Mouse (Mus musculus): Measurements from ENCODE around the gene Maml3.

Gene Maml3

DNA sequence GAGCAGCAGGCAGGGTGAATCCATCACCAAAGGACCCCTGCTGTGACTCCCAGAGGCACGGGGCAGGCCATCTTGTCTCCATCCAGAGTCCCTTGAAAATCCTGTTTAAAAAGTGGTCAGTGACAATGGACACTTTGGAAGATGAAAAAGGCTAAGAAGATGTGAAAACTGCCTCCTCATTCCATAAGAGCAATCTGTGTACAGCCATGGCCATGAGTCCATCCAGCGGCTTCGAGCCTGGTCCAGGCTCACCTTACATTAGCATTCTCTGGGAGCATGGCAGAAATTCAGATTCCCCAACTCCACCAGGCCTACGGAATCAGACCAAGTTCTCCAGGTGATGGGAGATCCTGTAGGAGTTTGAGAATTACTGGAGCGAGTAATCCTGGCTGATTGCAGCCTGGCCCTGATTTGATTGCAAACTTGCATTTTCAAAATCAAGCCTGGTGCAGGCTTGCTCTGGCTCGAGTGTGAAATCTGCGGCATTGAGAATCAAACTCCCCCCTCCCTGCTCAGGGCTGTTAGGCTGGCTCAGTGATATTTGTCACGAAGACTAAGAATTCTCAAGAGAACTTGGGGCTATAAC is 402.1 kb downstream of the Maml3 start:
- no peak for DNase-seq (ENCODE audit: low spot score)

DNA sequence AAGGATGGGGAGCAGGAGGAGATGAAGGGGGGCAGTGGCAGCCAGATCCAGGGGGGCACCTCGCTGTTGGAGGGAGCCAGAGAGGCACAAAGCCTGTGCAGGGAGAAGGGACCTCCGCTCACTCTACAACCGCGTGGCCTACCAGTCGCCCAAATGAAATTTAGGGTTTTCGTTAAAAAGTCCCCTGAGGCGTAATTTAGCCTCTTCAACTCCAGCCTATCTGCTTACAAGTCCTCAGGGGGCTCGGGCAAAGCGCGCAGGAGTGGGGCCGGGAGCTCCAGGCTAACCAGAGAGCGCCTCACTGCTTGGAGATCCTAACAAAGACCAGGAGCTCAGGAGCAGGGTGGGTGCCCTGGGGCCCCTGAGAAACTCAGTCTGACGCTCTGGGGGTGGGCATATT is 402.9 kb downstream of the Maml3 start:
- DNase-seq (ENCODE audit: low spot score) = no peak

GRCm38 (mm10) chr3:51701281-51701751 is 403.6 kb downstream of the Maml3 start:
- DNase-seq (ENCODE audit: low spot score) = peak; percentile 61

DNA sequence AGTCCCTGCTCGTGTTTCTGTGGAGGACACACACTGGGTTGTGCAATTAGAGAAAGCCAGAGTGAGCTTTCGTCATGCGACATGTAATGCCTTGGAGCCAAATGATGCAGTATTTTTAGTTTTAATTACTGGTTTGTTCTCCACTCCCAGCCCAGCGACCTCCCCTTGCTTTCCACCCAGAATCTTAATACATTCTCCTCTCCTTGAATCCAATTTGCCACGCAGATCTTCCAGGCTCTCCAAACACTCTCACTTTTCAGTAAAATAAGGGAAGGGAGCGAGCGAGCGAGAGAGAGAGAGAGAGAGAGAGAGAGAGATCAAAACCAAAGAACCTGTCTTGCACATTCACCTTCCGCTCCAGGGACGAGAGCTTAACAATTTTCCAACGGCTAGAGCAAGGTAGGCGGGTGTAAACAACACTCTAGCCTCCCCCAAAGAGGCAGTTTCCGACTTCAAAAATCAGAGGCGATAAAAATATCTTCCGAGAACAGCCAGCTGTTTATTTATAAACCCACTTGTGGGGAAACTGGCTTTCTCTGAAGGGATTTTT is 404.1 kb downstream of the Maml3 start:
- no peak for DNase-seq (ENCODE audit: low spot score)

GRCm38 (mm10) chr3:51700123-51700522 is 404.8 kb downstream of the Maml3 start:
- DNase-seq (ENCODE audit: low spot score) = no peak

DNA sequence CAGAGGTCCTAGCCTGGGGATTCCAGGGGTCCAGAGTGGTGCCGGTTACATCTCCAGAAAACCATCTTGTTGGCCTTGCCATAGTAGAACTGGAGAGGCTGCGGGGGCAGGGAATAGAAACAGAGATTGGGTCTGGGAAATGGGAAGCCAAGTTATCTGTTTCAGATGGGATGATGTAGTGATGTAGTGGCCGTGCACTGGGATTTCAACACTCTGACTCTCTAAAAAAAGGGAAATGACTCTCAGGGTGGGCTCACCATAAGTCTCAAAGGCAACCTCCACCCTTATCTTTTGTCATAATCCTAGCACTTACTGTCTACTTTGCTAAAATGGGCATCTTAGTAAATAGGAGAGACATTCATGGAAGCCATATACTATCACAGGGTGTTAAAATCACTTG is 406.9 kb downstream of the Maml3 start:
- DNase-seq (ENCODE audit: low spot score) = no peak

- DNase-seq (ENCODE audit: low spot score) = no peak
Observed at GRCm38 (mm10) chr3:51695713-51696112, 409.2 kb downstream of the Maml3 start.

- no peak for DNase-seq (ENCODE audit: low spot score)
Observed at GRCm38 (mm10) chr3:51694576-51694975, 410.3 kb downstream of the Maml3 start.

DNA sequence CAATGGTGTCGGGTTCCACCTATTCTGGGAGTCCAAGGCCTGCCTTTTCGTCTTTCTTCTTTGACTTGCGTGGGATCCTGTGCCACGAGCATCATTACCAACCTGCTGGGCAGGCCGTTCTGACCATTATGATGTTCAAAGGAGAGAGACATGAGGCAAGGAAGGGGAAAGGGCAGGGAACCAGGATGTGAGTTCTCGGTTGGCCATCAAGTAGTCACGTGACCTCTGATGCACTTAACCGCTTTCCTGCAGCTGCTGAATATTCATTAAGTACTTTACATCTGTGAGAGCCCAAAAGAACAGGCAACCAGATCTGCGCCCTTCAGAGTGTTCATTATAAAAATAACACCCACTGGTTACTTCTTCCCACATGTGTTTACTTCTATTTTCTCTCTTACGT is 411.7 kb downstream of the Maml3 start:
- no peak for DNase-seq (ENCODE audit: low spot score)

- DNase-seq (ENCODE audit: low spot score) = no peak
Observed at GRCm38 (mm10) chr3:51688725-51689124, 416.2 kb downstream of the Maml3 start.

- no peak for DNase-seq (ENCODE audit: low spot score)
Observed at GRCm38 (mm10) chr3:51686791-51687190, 418.1 kb downstream of the Maml3 start.

GRCm38 (mm10) chr3:51686316-51686715 is 418.6 kb downstream of the Maml3 start:
- no peak for DNase-seq (ENCODE audit: low spot score)

DNA sequence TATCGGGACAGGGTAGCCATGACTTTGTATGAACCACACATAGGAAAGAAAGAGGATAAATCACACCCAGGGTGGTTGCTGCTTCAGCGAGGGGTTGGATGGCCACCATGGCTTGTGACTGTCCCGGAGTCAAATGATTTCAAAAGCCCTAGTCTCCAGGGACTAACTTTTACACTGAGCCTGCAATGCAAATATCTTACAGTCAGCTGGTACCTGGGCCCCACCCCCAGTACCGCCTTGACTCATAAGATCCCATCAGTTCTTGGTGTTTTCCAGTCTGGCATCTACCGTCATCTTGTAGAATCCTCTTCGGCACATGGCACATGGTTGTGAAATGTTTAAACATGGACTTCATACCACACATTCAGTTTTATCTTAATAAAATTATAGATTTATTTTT is 419.3 kb downstream of the Maml3 start:
- no peak for DNase-seq (ENCODE audit: low spot score)

DNA sequence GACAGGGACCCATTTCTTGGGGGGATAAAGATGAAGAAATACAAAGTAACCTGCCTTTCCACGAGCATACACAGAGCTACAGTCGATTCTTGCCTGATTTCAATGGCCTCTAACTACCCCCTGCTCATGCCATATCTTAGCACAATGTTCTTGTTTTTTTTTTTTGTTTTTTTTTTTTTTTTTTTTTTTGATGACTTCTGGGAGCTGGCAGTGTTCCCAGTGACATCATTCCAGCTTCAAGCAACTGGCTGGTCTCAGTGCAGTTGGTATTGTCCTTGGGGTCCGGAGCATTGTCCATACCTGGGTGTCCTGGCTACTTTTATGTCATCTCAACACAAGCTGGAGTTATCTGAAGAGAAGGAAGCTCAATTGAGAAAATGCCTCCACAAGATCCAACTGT is 429.9 kb downstream of the Maml3 start:
- DNase-seq (ENCODE audit: low spot score) = no peak

DNA sequence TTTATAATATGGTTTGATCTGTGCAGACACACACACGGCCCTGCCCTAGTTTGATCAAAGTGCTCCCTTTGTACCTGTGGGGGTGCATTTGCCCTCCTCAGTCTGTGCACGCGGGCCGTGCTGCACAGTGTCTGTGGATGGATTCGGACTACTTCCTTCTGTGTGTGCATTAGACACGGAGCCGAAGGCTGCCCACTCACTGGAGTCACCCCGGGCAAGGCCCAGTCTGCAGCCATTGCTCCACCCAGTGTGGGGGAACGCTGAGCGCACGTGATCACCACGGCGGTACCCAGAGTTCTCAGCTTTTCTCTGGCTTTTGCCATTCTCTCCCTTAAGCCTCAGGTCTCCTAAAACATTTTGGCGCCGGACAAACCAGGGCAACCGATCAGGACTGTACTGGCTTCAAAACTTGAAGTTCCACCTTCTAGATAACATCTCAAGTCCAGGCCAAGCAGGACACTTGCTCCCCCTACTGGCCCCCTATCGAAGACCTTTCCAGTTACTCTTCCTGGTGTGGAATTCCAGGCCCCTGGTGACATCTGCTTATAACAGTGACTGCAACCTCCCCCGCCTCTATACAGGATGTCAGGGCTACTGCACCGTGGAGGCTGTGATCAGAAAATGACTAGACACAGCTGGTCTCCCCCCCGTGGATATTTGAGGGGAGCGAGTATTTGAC is 431.3 kb downstream of the Maml3 start:
- DNase-seq (ENCODE audit: low spot score) = peak; percentile 45

DNA sequence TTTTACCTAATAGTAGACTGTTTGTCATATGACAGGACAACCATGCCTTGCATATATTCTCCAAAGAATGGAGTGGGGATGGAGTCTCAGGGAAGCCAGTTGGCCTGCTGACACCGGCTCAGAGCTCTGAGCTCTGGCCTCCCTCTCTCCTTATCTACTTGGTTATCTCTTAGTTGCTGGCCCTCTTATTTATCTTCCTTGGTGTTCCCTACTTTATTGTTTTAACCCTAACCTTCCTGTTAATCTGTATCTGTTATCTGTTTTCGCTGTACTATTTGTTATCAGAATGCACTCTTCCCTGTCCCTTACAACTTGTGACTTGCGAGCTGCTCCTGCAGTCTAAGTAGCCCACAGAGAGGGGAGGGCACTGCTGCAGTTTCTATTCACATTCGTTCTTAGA is 432.2 kb downstream of the Maml3 start:
- DNase-seq (ENCODE audit: low spot score) = no peak

- DNase-seq (ENCODE audit: low spot score) = no peak
Observed at GRCm38 (mm10) chr3:51671071-51671469, 433.8 kb downstream of the Maml3 start.

GRCm38 (mm10) chr3:51670414-51671070 is 434.3 kb downstream of the Maml3 start:
- DNase-seq (ENCODE audit: low spot score) = no peak

- DNase-seq (ENCODE audit: low spot score) = no peak
Observed at GRCm38 (mm10) chr3:51668607-51669006, 436.3 kb downstream of the Maml3 start.

DNA sequence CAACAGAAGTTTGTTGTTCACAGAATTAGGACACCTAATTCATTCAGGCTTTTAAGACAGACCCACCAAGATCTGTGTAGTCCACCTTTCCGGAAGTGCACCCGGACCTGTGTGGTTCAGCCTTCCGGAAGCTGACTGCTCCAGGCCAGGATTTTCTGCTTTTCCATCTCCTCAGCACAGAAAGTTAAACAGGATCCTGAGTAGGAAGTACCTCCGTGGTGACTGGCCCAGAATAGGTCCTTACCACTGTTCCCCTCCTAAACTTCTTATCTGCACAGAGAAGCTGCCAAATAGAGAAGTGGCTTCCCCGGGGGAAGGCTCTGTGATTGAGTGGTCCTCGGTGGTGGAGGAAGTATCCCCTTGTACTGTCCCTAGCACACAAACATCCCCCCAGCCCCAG is 442.3 kb downstream of the Maml3 start:
- DNase-seq (ENCODE audit: low spot score) = no peak

- DNase-seq (ENCODE audit: low spot score) = no peak
Observed at GRCm38 (mm10) chr3:51661880-51662550, 442.9 kb downstream of the Maml3 start.

DNA sequence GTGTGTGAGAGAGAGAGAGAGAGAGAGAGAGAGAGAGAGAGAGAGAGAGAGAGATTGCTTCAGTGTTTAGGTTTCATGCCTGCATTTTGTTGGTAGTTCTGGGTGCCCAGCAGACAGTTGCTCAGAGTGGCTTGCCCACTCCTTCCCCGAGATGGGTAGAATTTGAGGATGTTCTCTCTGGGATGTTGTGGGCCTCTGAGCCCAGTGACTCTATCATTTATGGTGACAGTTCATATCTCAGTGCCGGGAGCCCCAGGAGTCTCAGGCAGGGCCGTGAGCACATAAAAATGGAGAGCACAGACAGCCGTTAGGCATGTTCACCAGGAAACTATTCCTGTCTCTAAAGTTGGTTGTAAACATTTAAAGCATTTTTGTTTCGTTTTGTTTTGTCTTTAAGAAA is 443.5 kb downstream of the Maml3 start:
- no peak for DNase-seq (ENCODE audit: low spot score)
